Mouse (Mus musculus) heart, embryonic 15.5 days (tissue): ENCODE data around the gene Lclat1. TPM values are rescaled to one million over a fixed set of nuclear protein-coding genes. Genes with fewer than 3 reads are reported as not detected.

Source experiments
- polyA plus RNA-seq: library from polyadenylated mRNA; unstranded; fragments of >200 nt; fragmentation: Nextera tagmentation; extraction: Ambion mirVana; gene quantifications from 2 replicates; pipeline ENCODE4 v1.2.1, GENCODE M21; 2015

The Lclat1 gene
- polyA plus RNA-seq, 1 experiment from 2014 or later = 36.3 TPM

Other genes with a start within 250 kb of the Lclat1 start
- gene Lbh, start 189.7 kb upstream of the Lclat1 start, polyA plus RNA-seq = 23.2 and 29.0 TPM in 2 replicates